Mouse (Mus musculus) heart, postnatal 0 days (tissue): ENCODE results near the gene Syvn1. TPM values are rescaled to one million over a fixed set of nuclear protein-coding genes. Genes with fewer than 3 reads are reported as not detected.

Experiments
- ATAC-seq: fragments of 200-750 bp; cut with Nextera tagmentation; 2 replicates; pipeline ENCODE4 v1.8.0; 2017; ENCODE audit warnings: low read depth, moderate number of reproducible peaks, moderate library complexity; ENCODE audit not compliant: insufficient read depth
- DNase-seq: peaks from one replicate; pipeline ENCODE4 v3.0.0-alpha.2; 2016; ENCODE audit warnings: low spot score
- H3K27ac ChIP-seq: fragments of 300-500 bp; sonication (generic); 2 replicates; pipeline ENCODE4 v1.5.1; 2014; ENCODE audit warnings: low read depth, mild to moderate bottlenecking
- H3K27me3 ChIP-seq: fragments of 300-500 bp; sonication (generic); 2 replicates; pipeline ENCODE4 v1.6.1; 2014; ENCODE audit warnings: low read length, mixed read lengths; ENCODE audit not compliant: control insufficient read depth, insufficient read depth
- H3K36me3 ChIP-seq: fragments of 300-500 bp; sonication (generic); replicated peaks from 2 replicates; pipeline ENCODE4 v1.6.1; 2014; ENCODE audit warnings: low read length, mixed read lengths; ENCODE audit not compliant: control insufficient read depth, insufficient read depth
- H3K4me1 ChIP-seq: fragments of 300-500 bp; sonication (generic); 2 replicates; pipeline ENCODE4 v1.6.1; 2014; ENCODE audit warnings: antibody characterized with exemption; ENCODE audit not compliant: control insufficient read depth, insufficient read depth
- H3K4me2 ChIP-seq: fragments of 300-500 bp; sonication (generic); 2 replicates; pipeline ENCODE4 v1.6.1; 2014; ENCODE audit warnings: low read depth, mild to moderate bottlenecking, low read length, moderate library complexity
- H3K4me3 ChIP-seq: fragments of 300-500 bp; sonication (generic); 2 replicates; pipeline ENCODE4 v1.5.1; 2014; ENCODE audit warnings: low read depth, low read length
- H3K9ac ChIP-seq: fragments of 300-500 bp; sonication (generic); replicated peaks from 2 replicates; pipeline ENCODE4 v1.6.1; 2014; ENCODE audit warnings: low read depth, low read length, mixed read lengths
- H3K9me3 ChIP-seq: fragments of 300-500 bp; sonication (generic); replicated peaks from 2 replicates; pipeline ENCODE4 v1.6.1; 2016; ENCODE audit warnings: low read length; ENCODE audit not compliant: control insufficient read depth
- CTCF ChIP-seq: IDR thresholded peaks from 2 replicates; pipeline ENCODE4 v1.5.1; 2016; ENCODE audit warnings: antibody characterized with exemption, control low read depth, low read depth
- EP300 ChIP-seq: IDR thresholded peaks from 2 replicates; pipeline ENCODE4 v1.6.1; 2016; ENCODE audit warnings: antibody characterized with exemption, low read depth
- WGBS: fragments of 180-500 bp; shearing (Covaris S2); extraction: QIAGEN DNeasy Blood & Tissue Kit; methylation state at CpG from one replicate; pipeline ENCODE4 v1.1.7; 2014; 5-methylcytosine and 5-hydroxymethylcytosine counted together
- polyA plus RNA-seq: library from polyadenylated mRNA; unstranded; fragments of >200 nt; fragmentation: Nextera tagmentation; extraction: Ambion mirVana; gene quantifications from 2 replicates; pipeline ENCODE4 v1.2.1, GENCODE M21; 2015
- total RNA-seq: library from RNA; depleted of rRNA; stranded (reverse); fragments of >200 nt; gene quantifications from 2 replicates; pipeline ENCODE4 v1.2.3, GENCODE M21; 2014; ENCODE audit warnings: low replicate concordance; rRNA removed

The Syvn1 gene
- 12.0 and 16.0 TPM in 2 replicates for total RNA-seq
- polyA plus RNA-seq, result 9.2 and 10.2 TPM in 2 replicates

DNA sequence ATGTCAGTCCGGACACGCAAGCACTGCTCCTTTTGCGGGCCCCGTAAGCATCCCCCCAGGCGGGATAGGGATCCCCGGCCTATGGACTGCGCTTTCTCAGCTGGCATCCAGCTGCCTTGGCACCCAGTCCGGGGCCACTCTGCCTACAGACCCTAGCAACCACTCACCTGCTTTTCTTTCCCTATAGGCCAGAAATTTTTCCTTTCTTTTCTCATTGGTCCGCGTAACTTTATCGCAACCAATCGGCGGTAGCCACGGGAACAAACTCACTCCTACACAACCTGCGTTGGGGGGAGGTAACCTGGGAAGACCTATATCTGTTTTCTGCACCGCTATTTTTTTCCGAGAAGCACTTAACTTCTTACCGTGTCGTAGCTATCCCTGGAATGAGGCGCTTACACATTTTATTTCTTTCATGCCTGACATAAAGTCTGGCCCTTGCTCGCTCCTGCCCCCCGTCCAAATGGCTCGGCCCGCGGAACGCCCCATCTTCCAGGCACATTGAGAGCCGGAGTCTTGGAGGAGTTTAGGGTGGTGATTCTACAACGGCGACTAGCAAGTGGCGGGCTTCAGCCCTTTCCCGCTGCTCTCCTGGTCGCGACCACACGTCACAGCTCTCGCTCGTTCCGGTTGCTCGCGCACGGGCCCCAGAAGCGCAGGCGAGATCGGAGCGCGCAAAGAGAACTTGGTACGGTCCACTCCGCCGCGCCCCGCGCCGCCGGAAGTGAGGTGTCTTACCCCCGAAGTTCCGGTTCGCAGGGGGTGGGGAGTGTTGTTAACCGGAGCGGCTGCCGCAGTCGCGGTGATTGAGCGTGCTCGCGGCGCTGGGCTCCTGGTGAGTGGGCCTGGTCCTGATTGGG is at the start of gene Syvn1:
Gene Syvn1 (plus strand): TSS at position 283 of the 860 bp plus-strand sequence.
- Histone ChIP-seq H3K36me3 (peaks cover 35% of the 10 kb centered on the region), H3K4me3 (peak within 1 kb of the TSS; percentile 73), H3K4me2 (peak within 1 kb of the TSS; percentile 97), H3K9me3 (no peaks in the 10 kb centered on the region), H3K27ac (peak within 1 kb of the TSS; percentile 97), H3K4me1 (peaks cover 15% of the 10 kb centered on the region), H3K27me3 (no peaks in the 10 kb centered on the region), H3K9ac (peak within 1 kb of the TSS; percentile 88)
- DNase-seq (peak; percentile 95), ATAC-seq (peak; percentile 88)
- under 1% methylated on average over 65 of the region's 65 CpGs for WGBS
- TF ChIP-seq CTCF (no peak), EP300 (peak; percentile 77)

DNA sequence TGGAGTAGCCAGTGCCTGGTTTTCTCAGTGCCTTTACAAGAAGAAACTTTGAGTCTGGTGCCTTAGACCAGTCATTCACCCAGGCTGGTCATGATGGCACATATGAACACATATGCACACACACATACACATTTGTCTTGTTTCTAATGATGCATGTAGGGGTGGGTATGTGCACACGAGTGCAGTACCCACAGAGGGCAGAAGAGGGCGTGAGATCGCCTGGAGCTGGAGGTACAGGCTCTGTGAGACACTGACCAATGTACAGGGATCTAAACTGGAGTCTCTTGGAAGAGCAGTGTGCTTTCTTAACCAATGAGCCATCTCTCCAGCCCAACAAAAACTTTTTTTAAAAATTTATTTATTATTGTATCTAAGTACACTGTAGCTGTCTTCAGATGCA is 48.2 kb upstream of the Syvn1 start:
- H3K4me2 ChIP-seq, result no peak overlapping the region
- H3K4me1 ChIP-seq, result no peaks in the 10 kb centered on the region
- H3K9ac ChIP-seq, result no peak overlapping the region
- DNase-seq (no peak), ATAC-seq (no peak)
- TF ChIP-seq EP300 (no peak), CTCF (no peak)
- 74% methylated on average over 3 of the region's 3 CpGs for WGBS
- no peak overlapping the region for H3K4me3 ChIP-seq
- no peak overlapping the region for H3K27ac ChIP-seq
- no peaks in the 10 kb centered on the region for H3K9me3 ChIP-seq
- H3K36me3 ChIP-seq, result peaks cover 4% of the 10 kb centered on the region; the same call in 1 of the 2 replicates
- H3K27me3 ChIP-seq, result no peaks in the 10 kb centered on the region

DNA sequence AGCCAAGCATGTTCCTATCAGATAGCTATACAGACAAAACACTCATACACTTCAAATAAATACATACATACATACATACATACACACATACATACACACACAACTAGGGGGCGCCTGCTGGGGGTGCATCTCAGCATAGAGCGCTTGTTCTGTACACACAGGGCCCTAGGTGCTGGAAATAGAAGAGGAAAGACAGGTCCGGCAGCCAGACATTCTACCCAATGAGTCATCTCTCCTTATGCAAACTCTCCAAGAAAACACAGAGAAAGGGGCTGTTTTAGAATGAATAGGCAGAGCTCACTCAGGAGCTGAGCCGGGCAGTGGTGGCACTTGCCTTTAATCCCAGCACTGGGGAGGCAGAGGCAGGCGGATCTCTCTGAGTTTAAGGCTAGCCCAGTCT is 46.4 kb upstream of the Syvn1 start:
- Histone ChIP-seq H3K4me1 (no peaks in the 10 kb centered on the region), H3K36me3 (no peaks in the 10 kb centered on the region), H3K9ac (no peak overlapping the region), H3K27ac (no peak overlapping the region), H3K27me3 (no peaks in the 10 kb centered on the region), H3K9me3 (no peaks in the 10 kb centered on the region), H3K4me2 (no peak overlapping the region), H3K4me3 (no peak overlapping the region)
- no peak for DNase-seq
- ATAC-seq, result no peak
- TF ChIP-seq EP300, result no peak
- TF ChIP-seq CTCF, result no peak
- WGBS, result 72% methylated on average over 5 of the region's 5 CpGs

DNA sequence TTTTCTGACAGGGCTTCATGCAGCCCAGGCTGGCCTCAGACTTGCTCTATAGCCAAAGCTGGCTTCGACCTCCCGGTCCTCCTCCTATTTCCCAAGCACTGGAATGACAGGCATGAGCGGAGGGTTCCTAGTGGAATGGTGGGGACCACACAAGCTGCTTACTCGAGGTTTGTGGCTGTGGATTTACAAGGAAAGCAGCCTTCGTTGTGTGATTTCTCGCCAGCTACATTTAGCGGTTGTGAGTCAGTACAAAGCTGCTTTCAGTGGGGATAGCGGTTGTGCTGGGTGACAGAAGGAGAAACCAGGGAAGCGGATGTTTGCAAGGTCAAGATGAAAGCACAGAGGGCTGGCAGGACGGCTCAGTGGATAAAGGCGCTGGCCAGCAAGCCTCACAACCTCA is 40.8 kb upstream of the Syvn1 start:
- Histone ChIP-seq H3K9me3 (no peaks in the 10 kb centered on the region), H3K4me3 (no peak overlapping the region), H3K4me2 (no peak overlapping the region), H3K27me3 (no peaks in the 10 kb centered on the region), H3K36me3 (peaks cover 14% of the 10 kb centered on the region), H3K9ac (no peak overlapping the region), H3K27ac (no peak overlapping the region), H3K4me1 (no peaks in the 10 kb centered on the region)
- DNase-seq (no peak), ATAC-seq (no peak)
- 67% methylated on average over 11 of the region's 11 CpGs for WGBS
- TF ChIP-seq CTCF, result no peak

DNA sequence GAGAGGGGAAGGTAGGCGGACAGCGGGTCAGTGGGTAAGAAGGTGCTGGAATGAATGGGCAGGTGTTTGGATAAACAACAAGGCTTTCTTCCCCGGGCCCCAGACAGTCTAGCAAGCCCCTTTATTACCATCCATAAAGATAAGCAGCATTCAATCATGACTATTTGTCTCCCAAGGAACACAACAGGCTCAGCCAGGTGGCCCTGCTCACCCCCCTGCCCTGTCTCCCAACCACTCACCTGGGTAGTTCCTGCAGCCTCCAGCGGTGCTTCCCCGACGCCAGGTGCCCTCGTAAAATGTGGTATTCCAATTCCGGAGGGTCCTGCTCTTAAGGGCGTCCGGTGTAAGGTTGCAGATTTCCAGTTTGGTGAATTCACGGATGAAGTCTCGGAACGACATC is 39.4 kb upstream of the Syvn1 start:
- 90% methylated on average over 13 of the region's 13 CpGs for WGBS
- Histone ChIP-seq H3K9me3 (no peaks in the 10 kb centered on the region), H3K36me3 (peaks cover 14% of the 10 kb centered on the region), H3K4me3 (no peak overlapping the region), H3K27ac (no peak overlapping the region), H3K9ac (no peak overlapping the region), H3K4me2 (no peak overlapping the region), H3K4me1 (no peaks in the 10 kb centered on the region), H3K27me3 (no peaks in the 10 kb centered on the region)
- DNase-seq (no peak), ATAC-seq (no peak)
- TF ChIP-seq CTCF (no peak), EP300 (no peak)
